Mouse (Mus musculus) liver, embryonic 16.5 days (tissue): Measurements from ENCODE around the gene Ndufs8. TPM values are rescaled to one million over a fixed set of nuclear protein-coding genes. Genes with fewer than 3 reads are reported as not detected.

Source experiments
- ATAC-seq: fragments of 200-750 bp; cut with Nextera tagmentation; 2 replicates; pipeline ENCODE4 v1.8.0; 2017; ENCODE audit warnings: low read depth, mild to moderate bottlenecking, moderate number of reproducible peaks, moderate library complexity
- H3K27ac ChIP-seq: fragments of 300-500 bp; sonication (generic); 2 replicates; pipeline ENCODE4 v1.5.1; 2014; ENCODE audit warnings: mild to moderate bottlenecking, low read length
- H3K27me3 ChIP-seq: fragments of 300-500 bp; sonication (generic); 2 replicates; pipeline ENCODE4 v1.6.1; 2014; ENCODE audit warnings: low read depth, low read length, mixed read lengths; ENCODE audit not compliant: control insufficient read depth, insufficient read depth
- H3K36me3 ChIP-seq: fragments of 300-500 bp; sonication (generic); 2 replicates; pipeline ENCODE4 v1.6.1; 2014; ENCODE audit warnings: mild to moderate bottlenecking; ENCODE audit not compliant: control insufficient read depth, insufficient read depth
- H3K4me1 ChIP-seq: fragments of 300-500 bp; sonication (generic); 2 replicates; pipeline ENCODE4 v1.6.1; 2014; ENCODE audit warnings: low read depth, low read length, mixed read lengths; ENCODE audit not compliant: control insufficient read depth
- H3K4me2 ChIP-seq: fragments of 300-500 bp; sonication (generic); 2 replicates; pipeline ENCODE4 v1.6.1; 2014; ENCODE audit warnings: low read depth, low read length, mixed read lengths
- H3K4me3 ChIP-seq: fragments of 300-500 bp; sonication (generic); 2 replicates; pipeline ENCODE4 v1.5.1; 2014; ENCODE audit warnings: low read depth, mild to moderate bottlenecking, low read length
- H3K9ac ChIP-seq: fragments of 300-500 bp; sonication (generic); 2 replicates; pipeline ENCODE4 v1.6.1; 2014; ENCODE audit warnings: low read depth, low read length
- H3K9me3 ChIP-seq: fragments of 300-500 bp; sonication (generic); replicated peaks from 2 replicates; pipeline ENCODE4 v1.6.1; 2016; ENCODE audit warnings: low read length; ENCODE audit not compliant: control insufficient read depth
- WGBS: fragments of 180-500 bp; shearing (Covaris S2); extraction: QIAGEN DNeasy Blood & Tissue Kit; methylation state at CpG from one replicate; pipeline ENCODE4 v1.1.7; 2014; ENCODE audit not compliant: insufficient replicate concordance; 5-methylcytosine and 5-hydroxymethylcytosine counted together
- polyA plus RNA-seq: library from polyadenylated mRNA; unstranded; fragments of >200 nt; fragmentation: Nextera tagmentation; extraction: Ambion mirVana; gene quantifications from 2 replicates; pipeline ENCODE4 v1.2.1, GENCODE M21; 2015

Gene Ndufs8
- polyA plus RNA-seq, 1 experiment from 2014 or later: 150 TPM

DNA sequence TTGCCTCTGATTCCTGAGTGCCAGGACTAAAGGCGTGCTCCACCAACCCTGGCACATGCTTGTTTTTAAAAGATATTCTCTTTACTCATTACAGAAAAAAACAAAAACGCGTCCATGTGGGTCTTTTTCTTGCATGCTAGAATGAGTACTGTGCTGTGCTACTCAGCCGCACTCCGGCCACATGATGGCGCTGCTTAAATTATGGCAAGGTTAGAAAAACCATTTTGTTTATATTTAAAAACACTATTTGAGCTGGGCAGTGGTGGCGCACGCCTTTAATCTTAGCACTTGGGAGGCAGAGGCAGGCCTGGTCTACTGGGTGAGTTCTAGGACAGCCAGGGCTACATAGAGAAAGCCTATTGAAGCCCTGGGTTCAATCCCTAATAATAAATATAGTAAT, 22.4 kb downstream of the Ndufs8 start:
- Histone ChIP-seq H3K4me1 (peaks cover 2% of the 10 kb centered on the region; the same call in 1 of the 2 replicates), H3K9me3 (no peaks in the 10 kb centered on the region), H3K4me2 (no peak overlapping the region), H3K27ac (no peak overlapping the region), H3K4me3 (no peak overlapping the region), H3K27me3 (no peaks in the 10 kb centered on the region), H3K36me3 (peaks cover 25% of the 10 kb centered on the region), H3K9ac (no peak overlapping the region)
- 65% methylated on average over 8 of the region's 8 CpGs for WGBS
- ATAC-seq: no peak

DNA sequence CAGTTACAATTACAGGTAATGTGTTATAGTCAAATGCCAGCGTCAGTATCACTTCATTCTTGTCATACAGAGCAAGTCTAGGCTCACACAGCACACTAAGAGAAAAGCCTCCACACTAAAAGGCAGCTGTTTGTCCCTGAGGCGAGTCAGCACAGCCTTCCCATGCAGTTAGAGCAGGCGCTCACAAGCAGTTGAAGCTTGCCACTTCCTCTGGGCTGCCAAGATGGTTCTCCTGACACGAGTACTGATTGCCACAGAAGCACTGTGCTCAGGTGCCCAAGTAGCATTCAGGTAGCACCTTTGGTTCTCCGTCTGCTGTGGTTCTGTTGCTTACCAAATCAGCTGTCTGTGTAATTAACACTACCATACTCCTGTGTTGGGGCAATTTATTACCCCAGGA, 23.5 kb downstream of the Ndufs8 start:
- no peaks in the 10 kb centered on the region; the same call in 1 of the 2 replicates for H3K4me1 ChIP-seq
- no peak overlapping the region for H3K9ac ChIP-seq
- no peak overlapping the region for H3K27ac ChIP-seq
- no peaks in the 10 kb centered on the region for H3K9me3 ChIP-seq
- H3K36me3 ChIP-seq: peaks cover 21% of the 10 kb centered on the region
- 68% methylated on average over 5 of the region's 5 CpGs for WGBS
- no peak overlapping the region for H3K4me2 ChIP-seq
- H3K4me3 ChIP-seq: no peak overlapping the region
- no peaks in the 10 kb centered on the region for H3K27me3 ChIP-seq
- ATAC-seq: no peak

DNA sequence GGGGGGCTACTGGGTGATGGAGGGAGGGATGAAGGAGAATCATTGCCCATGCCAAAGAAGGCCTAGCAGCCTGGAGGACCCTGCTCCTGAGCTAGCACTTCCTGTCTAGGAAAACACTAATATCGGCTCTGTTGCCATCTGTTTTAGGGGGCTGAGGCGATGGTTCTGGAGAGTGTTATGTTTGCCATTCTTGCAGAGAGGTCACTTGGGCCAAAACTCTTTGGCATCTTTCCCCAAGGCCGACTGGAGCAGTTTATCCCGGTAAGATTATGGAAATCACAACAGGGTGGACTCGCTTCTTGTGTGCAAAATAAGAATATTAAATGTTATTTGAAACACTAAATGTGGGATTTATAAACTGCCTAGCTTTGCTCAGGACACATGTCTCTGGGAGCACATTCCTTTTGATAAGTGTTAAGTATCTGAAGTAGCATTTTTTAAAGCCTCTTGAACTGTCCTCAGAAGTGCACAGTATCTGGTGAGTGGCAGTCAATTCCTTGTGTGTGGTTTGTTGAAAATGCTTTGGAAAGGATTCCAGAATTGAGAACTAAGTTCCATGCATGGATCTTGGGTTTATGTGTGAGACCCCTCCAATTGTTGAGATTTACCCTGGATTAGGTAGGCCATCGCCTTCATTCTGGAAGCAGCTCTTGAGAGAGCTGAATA, 28.1 kb downstream of the Ndufs8 start:
- H3K4me3 ChIP-seq: no peak overlapping the region
- no peaks in the 10 kb centered on the region for H3K9me3 ChIP-seq
- no peaks in the 10 kb centered on the region for H3K27me3 ChIP-seq
- no peak for ATAC-seq
- no peak overlapping the region for H3K4me2 ChIP-seq
- WGBS: 58% methylated on average over 6 of the region's 6 CpGs
- H3K4me1 ChIP-seq: no peaks in the 10 kb centered on the region; the same call in 1 of the 2 replicates
- H3K27ac ChIP-seq: no peak overlapping the region
- H3K36me3 ChIP-seq: 0 out of 2 replicates have a peak, but pooled peaks cover 3% of the 10 kb centered on the region
- H3K9ac ChIP-seq: no peak overlapping the region

DNA sequence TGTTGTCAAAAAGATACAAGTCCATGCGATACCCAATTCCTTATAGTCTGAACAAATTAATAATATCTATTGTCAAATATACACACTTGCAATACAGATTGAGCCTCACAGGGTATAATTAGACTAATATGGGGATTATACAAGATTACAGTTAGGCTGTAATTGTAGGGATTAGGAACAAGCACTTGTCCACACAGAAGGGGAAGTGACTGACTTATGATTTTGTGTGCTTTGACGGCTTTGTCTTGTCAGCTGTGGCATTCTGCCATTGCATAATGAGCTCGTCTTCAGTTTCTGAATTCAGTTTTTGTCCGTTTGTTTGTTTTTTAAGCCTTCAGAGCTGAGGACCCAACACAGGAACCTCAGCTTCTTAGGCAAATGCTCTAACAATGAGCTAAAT, 30.4 kb downstream of the Ndufs8 start:
- H3K27ac ChIP-seq: no peak overlapping the region; the same call in 1 of the 2 replicates
- H3K9ac ChIP-seq: no peak overlapping the region
- H3K9me3 ChIP-seq: no peaks in the 10 kb centered on the region
- no peaks in the 10 kb centered on the region for H3K36me3 ChIP-seq
- ATAC-seq: no peak
- H3K4me2 ChIP-seq: no peak overlapping the region
- H3K27me3 ChIP-seq: no peaks in the 10 kb centered on the region
- WGBS: 46% methylated on average over 4 of the region's 4 CpGs
- no peaks in the 10 kb centered on the region; the same call in 1 of the 2 replicates for H3K4me1 ChIP-seq
- H3K4me3 ChIP-seq: no peak overlapping the region

DNA sequence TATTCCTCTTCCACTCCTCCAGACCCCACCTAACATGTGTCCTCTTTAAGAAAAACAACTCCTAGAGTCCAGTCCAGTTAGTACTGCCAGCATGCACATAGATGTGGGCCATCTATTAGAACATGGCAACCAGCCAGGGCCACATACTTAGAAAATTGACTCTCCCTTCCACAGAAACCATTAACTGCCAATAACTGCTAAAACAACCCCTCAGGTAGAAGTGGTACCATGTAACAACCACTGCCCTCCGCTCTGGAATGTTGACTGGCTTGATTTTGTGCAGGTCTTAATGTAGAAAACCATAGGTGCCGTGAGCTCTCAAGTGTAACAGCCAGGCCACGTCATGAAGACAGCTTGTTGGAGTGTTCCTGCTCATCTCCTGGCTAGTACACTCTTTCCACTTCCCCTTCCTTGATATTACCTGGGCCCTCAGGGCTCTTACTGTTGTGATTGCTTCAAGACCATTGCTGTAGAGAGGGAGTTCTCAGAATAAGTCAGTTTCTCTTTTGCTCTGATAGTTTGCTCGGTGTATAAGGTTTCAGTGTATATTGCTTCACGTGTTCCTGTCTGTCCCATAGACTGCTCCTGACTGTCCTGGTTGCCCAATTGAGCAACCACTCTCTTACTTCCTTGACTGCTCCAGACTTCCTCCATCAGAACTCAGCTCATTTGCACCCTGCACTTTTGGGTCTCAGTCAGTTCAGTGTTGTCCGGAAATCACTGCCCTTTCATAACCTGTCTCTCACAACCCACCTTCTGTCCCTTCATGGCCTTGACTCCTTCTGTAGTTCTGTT, 32.3 kb downstream of the Ndufs8 start:
- H3K9me3 ChIP-seq: no peaks in the 10 kb centered on the region
- no peak overlapping the region for H3K27ac ChIP-seq
- no peak overlapping the region for H3K4me3 ChIP-seq
- no peak overlapping the region for H3K9ac ChIP-seq
- WGBS: 67% methylated on average over 6 of the region's 6 CpGs
- ATAC-seq: peak; percentile 53; the same call in 1 of the 2 replicates
- H3K27me3 ChIP-seq: no peaks in the 10 kb centered on the region
- H3K4me2 ChIP-seq: no peak overlapping the region
- H3K4me1 ChIP-seq: no peaks in the 10 kb centered on the region; the same call in 1 of the 2 replicates
- no peaks in the 10 kb centered on the region for H3K36me3 ChIP-seq

DNA sequence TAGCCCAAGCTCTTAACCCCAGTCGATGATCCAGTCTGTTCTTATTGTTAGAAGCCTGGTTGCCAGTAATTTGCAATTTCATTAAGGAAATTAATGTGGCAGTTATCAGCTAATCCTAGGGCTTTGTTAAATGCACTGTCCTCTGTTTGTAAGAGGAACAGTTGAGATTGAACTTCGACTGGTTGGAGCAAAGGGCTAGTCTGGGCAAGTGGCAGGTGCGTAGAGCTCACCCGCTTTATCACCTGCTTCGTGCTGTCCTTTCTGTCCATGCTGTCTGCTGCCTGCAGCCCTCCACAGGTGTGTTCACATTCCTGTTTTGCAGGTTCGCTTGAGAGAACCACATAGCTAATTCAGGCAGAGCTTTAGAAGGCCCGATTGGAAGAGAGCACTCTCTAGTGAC, 37.5 kb downstream of the Ndufs8 start:
- Histone ChIP-seq H3K36me3 (no peaks in the 10 kb centered on the region), H3K27ac (no peak overlapping the region), H3K4me1 (no peaks in the 10 kb centered on the region), H3K27me3 (no peaks in the 10 kb centered on the region), H3K4me2 (no peak overlapping the region), H3K9ac (no peak overlapping the region), H3K4me3 (no peak overlapping the region), H3K9me3 (no peaks in the 10 kb centered on the region)
- 74% methylated on average over 7 of the region's 7 CpGs for WGBS
- ATAC-seq: no peak

DNA sequence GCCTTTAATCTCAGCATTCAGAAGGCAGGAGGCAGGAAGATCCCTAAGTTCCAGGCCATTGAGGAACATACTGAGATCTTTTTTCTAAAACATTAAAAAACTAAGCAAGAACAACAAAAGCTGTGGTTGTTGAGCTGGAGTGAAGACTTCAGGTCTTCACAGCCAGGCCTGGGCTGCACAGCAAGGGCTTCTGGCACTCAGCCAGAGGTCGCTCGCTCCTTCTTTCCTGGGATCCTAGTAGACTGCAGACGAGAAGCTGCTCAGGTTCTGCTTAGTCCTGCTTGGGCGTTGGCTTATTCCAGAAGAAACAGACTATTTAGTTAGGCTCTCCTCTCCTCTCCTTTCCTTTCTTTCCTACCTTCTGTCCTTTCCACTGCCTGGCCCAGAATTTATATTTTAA, 40.2 kb downstream of the Ndufs8 start:
- no peak overlapping the region for H3K4me3 ChIP-seq
- ATAC-seq: no peak
- no peaks in the 10 kb centered on the region; the same call in 1 of the 2 replicates for H3K4me1 ChIP-seq
- H3K27ac ChIP-seq: no peak overlapping the region
- 63% methylated on average over 4 of the region's 4 CpGs for WGBS
- H3K36me3 ChIP-seq: no peaks in the 10 kb centered on the region
- H3K4me2 ChIP-seq: no peak overlapping the region
- no peak overlapping the region for H3K9ac ChIP-seq
- no peaks in the 10 kb centered on the region for H3K9me3 ChIP-seq
- H3K27me3 ChIP-seq: no peaks in the 10 kb centered on the region

DNA sequence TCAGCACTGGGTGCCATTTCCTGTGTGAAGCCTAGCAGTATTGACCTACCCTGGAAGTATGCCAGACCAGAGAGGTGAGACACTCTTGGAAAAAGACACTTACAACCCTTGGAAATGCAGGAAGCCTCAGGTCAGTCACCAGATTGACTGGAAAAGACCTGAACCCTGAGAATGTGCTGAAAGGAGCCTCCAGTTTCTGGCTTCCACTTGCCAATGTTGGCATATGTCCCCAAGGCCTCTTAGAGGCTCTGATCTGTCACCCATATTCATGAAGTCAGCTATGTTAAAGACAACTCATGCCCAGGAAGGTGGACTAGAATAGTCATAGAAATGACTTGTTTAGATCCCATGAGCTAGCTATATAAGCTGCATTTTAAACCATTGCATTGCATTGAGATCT, 41.1 kb downstream of the Ndufs8 start:
- Histone ChIP-seq H3K36me3 (no peaks in the 10 kb centered on the region; the same call in 1 of the 2 replicates), H3K4me2 (no peak overlapping the region), H3K27ac (no peak overlapping the region), H3K4me3 (no peak overlapping the region), H3K4me1 (no peaks in the 10 kb centered on the region; the same call in 1 of the 2 replicates), H3K9me3 (no peaks in the 10 kb centered on the region), H3K27me3 (no peaks in the 10 kb centered on the region), H3K9ac (no peak overlapping the region)
- no peak for ATAC-seq

DNA sequence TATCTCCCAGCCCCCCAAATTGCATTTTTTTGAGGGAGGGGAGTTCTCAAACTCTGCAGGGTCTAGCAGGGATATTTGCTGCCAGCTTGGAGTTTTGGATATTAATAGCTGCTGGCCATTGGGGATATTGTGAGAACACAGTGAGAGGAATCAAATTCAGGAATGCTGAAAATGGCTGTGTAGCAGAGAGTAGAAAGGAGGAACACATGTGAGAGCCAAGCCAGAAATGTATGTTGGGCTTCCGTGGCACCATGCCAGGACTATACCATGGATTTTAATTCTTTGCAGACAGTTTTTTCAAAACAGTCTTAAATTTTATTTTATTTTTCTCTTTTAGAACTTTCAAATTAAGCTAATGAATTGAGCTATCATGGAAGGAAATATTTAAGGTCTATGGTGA, 44.3 kb downstream of the Ndufs8 start:
- no peak for ATAC-seq
- Histone ChIP-seq H3K9me3 (no peaks in the 10 kb centered on the region), H3K27ac (no peak overlapping the region), H3K4me3 (no peak overlapping the region), H3K36me3 (peaks cover 6% of the 10 kb centered on the region), H3K27me3 (no peaks in the 10 kb centered on the region), H3K4me2 (no peak overlapping the region), H3K4me1 (no peaks in the 10 kb centered on the region; the same call in 1 of the 2 replicates), H3K9ac (no peak overlapping the region)
- WGBS: 70% methylated on average over 1 of the region's 1 CpGs
